Mouse (Mus musculus) lung, postnatal 0 days (tissue): ENCODE results near the gene Wrnip1. TPM values are rescaled to one million over a fixed set of nuclear protein-coding genes. Genes with fewer than 3 reads are reported as not detected.

Experiments
- ATAC-seq: fragments of 200-750 bp; cut with Nextera tagmentation; 2 replicates; pipeline ENCODE4 v1.8.0; 2017; ENCODE audit warnings: moderate library complexity
- DNase-seq: peaks from one replicate; pipeline ENCODE4 v3.0.0-alpha.2; 2016; ENCODE audit warnings: low spot score
- H3K27ac ChIP-seq: fragments of 300-500 bp; sonication (generic); 2 replicates; pipeline ENCODE4 v1.5.1; 2014; ENCODE audit warnings: antibody characterized with exemption, mild to moderate bottlenecking, low read length, mixed read lengths
- H3K27me3 ChIP-seq: fragments of 300-500 bp; sonication (generic); replicated peaks from 2 replicates; pipeline ENCODE4 v1.6.1; 2014; ENCODE audit warnings: low read length, mixed read lengths; ENCODE audit not compliant: insufficient read depth
- H3K36me3 ChIP-seq: fragments of 300-500 bp; sonication (generic); 2 replicates; pipeline ENCODE4 v1.6.1; 2014; ENCODE audit warnings: low read length, mixed read lengths; ENCODE audit not compliant: insufficient read depth
- H3K4me1 ChIP-seq: fragments of 300-500 bp; sonication (generic); 2 replicates; pipeline ENCODE4 v1.6.1; 2014; ENCODE audit warnings: antibody characterized with exemption, low read depth, low read length, mixed read lengths; ENCODE audit not compliant: insufficient read depth
- H3K4me2 ChIP-seq: fragments of 300-500 bp; sonication (generic); replicated peaks from 2 replicates; pipeline ENCODE4 v1.6.1; 2014; ENCODE audit warnings: low read depth, mild to moderate bottlenecking, low read length, moderate library complexity, mixed read lengths
- H3K4me3 ChIP-seq: fragments of 300-500 bp; sonication (generic); 2 replicates; pipeline ENCODE4 v1.5.1; 2014; ENCODE audit warnings: low read depth, low read length
- H3K9ac ChIP-seq: fragments of 300-500 bp; sonication (generic); replicated peaks from 2 replicates; pipeline ENCODE4 v1.6.1; 2014; ENCODE audit warnings: low read depth, mild to moderate bottlenecking
- H3K9me3 ChIP-seq: fragments of 300-500 bp; sonication (generic); 2 replicates; pipeline ENCODE4 v1.6.1; 2016; ENCODE audit warnings: low read length, mixed read lengths
- CTCF ChIP-seq: IDR thresholded peaks from 2 replicates; pipeline ENCODE4 v1.5.1; 2016; ENCODE audit warnings: antibody characterized with exemption, mild to moderate bottlenecking
- EP300 ChIP-seq: IDR thresholded peaks from 2 replicates; pipeline ENCODE4 v1.6.1; 2016; ENCODE audit warnings: antibody characterized with exemption, mild to moderate bottlenecking, control low read depth
- WGBS: fragments of 180-500 bp; shearing (Covaris S2); extraction: QIAGEN DNeasy Blood & Tissue Kit; methylation state at CpG from one replicate; pipeline ENCODE4 v1.1.7; 2014; 5-methylcytosine and 5-hydroxymethylcytosine counted together
- polyA plus RNA-seq: library from polyadenylated mRNA; unstranded; fragments of >200 nt; fragmentation: Nextera tagmentation; extraction: Ambion mirVana; gene quantifications from 2 replicates; pipeline ENCODE4 v1.2.1, GENCODE M21; 2015

The Wrnip1 gene
- 16.3 and 18.9 TPM in 2 replicates for polyA plus RNA-seq

DNA sequence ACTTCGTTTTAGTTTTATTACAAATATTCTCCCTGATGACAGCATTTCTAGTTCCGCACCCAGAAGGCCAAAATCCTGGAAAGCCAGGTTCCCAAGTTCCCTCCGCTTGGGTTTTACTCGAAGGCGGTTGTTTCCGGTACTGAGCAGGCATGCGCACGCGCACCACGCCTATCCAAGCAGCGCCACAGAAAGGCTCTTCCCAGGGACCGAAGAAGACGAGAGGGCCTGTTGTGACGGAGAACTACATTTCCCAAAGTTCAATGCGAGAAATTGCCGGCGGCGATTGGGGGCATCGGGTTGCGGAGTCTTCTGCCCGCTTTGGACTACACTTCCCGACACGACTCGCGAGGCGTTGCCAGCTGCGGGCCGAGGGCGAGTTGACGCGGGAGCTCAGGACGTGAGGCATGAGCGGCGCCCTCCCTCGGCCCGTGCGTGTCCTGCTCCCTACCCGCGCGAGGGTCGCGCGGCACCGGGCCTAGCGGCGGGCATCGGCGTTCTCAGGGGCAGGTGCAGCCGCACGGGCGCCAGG, at the start of gene Wrnip1:
Wrnip1 (plus strand) TSS at position 346 of the 529 bp plus-strand sequence.
- under 1% methylated on average over 50 of the region's 51 CpGs for WGBS
- Histone ChIP-seq H3K27ac (peak within 1 kb of the TSS; percentile 73), H3K4me3 (peak within 1 kb of the TSS; percentile 82), H3K9me3 (no peaks in the 10 kb centered on the region), H3K4me2 (peak within 1 kb of the TSS; percentile 94), H3K4me1 (0 out of 2 replicates have a peak, but pooled peaks cover 4% of the 10 kb centered on the region), H3K27me3 (no peaks in the 10 kb centered on the region), H3K36me3 (peaks cover 7% of the 10 kb centered on the region; the same call in 1 of the 2 replicates), H3K9ac (peak within 1 kb of the TSS; percentile 69)
- peak; percentile 100 for DNase-seq
- TF ChIP-seq EP300 (no peak), CTCF (peak; percentile 73)
- peak; percentile 97 for ATAC-seq

DNA sequence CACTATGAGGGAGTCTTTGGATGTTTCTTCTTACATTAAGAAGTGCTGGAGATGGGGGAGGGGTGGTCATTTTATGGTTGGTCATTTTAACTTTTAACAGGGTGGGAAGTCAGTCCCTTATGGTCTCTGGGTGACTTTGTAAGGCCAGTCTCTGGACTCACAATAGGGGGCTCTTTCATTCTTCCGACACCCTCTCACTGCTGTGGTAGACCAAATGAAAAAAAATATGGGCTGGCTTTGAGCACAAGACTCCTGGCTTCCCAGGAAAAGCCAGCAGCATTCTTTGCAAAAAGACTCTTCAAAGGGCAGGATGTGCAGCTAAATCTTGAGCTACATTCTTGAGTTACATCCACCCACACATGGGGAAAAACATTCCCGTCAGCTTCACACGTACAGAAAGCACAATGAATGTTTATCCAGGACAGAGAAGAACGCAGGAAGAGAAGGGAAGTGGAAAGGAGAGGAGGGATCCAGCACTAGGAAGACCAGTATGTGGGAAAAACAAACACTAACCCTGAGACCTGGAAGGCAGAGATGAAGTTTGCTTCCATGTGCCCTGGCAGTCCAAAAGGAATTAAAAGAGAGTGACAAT, 49.7 kb upstream of the Wrnip1 start:
- no peak overlapping the region for H3K27ac ChIP-seq
- WGBS, result 9% methylated on average over 4 of the region's 4 CpGs
- H3K9ac ChIP-seq, result no peak overlapping the region
- no peaks in the 10 kb centered on the region for H3K27me3 ChIP-seq
- no peak overlapping the region for H3K4me2 ChIP-seq
- H3K4me3 ChIP-seq, result no peak overlapping the region
- no peaks in the 10 kb centered on the region for H3K4me1 ChIP-seq
- no peak for DNase-seq
- TF ChIP-seq CTCF (no peak), EP300 (no peak)
- H3K36me3 ChIP-seq, result no peaks in the 10 kb centered on the region
- no peaks in the 10 kb centered on the region for H3K9me3 ChIP-seq
- no peak for ATAC-seq

DNA sequence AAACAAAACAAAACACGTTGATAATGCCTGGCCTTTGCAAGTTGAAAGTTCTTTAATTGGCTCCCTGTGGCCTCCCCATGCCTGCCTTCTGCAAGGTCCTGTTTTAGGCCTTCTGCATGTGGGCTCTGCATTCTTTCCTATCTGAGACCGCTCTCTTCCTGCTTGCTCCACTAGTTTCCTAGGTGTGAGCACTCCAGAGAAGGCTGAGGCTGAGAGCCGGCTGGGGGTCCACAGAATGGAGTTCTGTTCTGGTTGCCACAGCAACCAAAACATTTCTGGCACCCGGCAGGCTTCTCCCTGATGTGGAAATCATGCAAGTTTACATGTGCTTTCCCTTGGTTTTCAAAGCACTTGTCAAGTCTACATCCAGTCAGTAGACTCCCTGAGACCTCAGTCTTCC, 42.8 kb upstream of the Wrnip1 start:
- TF ChIP-seq EP300 (no peak), CTCF (no peak)
- no peak for ATAC-seq
- DNase-seq, result no peak
- Histone ChIP-seq H3K9ac (no peak overlapping the region), H3K27me3 (no peaks in the 10 kb centered on the region), H3K4me2 (no peak overlapping the region), H3K36me3 (no peaks in the 10 kb centered on the region), H3K4me1 (no peaks in the 10 kb centered on the region), H3K4me3 (no peak overlapping the region), H3K27ac (no peak overlapping the region), H3K9me3 (no peaks in the 10 kb centered on the region)
- 20% methylated on average over 4 of the region's 4 CpGs for WGBS

DNA sequence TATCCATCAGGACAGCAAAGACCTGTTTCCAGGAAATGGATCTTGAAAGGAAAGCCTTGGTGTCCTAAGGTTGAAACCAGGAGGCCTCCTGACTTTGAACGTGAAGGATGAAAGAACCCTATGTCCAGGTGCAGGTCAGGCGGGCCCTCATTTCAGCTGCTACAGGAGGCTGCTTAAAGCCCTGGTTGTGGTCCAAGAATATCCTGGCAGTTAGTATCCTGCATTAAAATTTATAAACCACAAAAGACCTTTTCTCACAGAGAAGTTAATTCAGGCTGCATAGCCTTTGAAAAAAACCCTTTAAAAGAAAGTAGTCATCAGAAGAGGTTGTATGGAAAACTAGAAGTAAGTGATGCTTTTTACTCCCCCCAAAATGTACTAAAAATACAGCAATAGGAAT, 41.0 kb upstream of the Wrnip1 start:
- H3K4me1 ChIP-seq, result no peaks in the 10 kb centered on the region
- DNase-seq, result no peak
- WGBS, result 78% methylated on average over 2 of the region's 2 CpGs
- H3K4me3 ChIP-seq, result no peak overlapping the region
- H3K27ac ChIP-seq, result no peak overlapping the region
- no peak for TF ChIP-seq CTCF
- no peak for TF ChIP-seq EP300
- ATAC-seq, result no peak
- H3K9me3 ChIP-seq, result no peaks in the 10 kb centered on the region
- H3K36me3 ChIP-seq, result no peaks in the 10 kb centered on the region
- H3K27me3 ChIP-seq, result no peaks in the 10 kb centered on the region
- no peak overlapping the region for H3K9ac ChIP-seq
- no peak overlapping the region for H3K4me2 ChIP-seq

DNA sequence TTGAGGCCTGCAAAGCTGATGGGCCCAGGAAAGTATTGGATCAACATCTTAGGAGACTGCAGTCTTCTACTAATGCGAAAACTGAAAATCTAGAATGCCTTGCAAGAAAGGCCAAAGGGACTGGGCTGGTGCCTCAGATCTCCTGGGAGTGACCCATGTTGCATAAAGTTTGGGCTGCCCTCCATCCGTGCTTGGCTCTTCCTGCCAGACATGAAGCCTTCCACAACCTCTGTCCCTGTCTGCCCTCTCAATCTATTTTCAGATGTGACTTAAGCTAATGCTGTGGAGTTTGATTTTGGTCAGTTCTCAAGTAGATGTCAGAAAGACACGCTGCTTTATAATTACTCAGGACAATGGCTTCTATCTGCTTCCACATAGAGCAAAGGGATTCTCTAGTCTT, 38.7 kb upstream of the Wrnip1 start:
- Histone ChIP-seq H3K4me1 (no peaks in the 10 kb centered on the region), H3K36me3 (no peaks in the 10 kb centered on the region), H3K27me3 (no peaks in the 10 kb centered on the region), H3K27ac (no peak overlapping the region), H3K9ac (no peak overlapping the region), H3K4me3 (no peak overlapping the region), H3K4me2 (no peak overlapping the region), H3K9me3 (no peaks in the 10 kb centered on the region)
- ATAC-seq (no peak), DNase-seq (no peak)
- TF ChIP-seq CTCF (no peak), EP300 (no peak)
- 74% methylated on average over 3 of the region's 3 CpGs for WGBS

DNA sequence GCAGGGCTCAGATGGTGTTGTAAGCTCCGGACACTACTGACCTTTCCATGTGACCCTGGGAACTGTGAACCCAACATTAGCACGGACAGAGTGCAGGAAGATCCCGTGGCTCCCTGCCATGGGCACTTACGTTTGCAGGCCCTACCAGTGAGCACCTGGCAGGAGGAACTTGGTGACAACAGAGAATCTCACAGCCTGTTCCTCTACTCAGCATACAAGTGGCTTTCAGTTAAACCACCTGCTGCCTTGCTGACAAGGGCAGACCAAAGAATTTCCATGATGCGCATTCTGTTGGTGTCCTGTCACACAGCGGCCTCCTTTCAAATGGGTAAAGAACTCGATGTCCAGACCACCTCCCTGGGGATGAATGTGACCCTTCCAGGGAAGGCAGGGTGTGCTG, 37.4 kb upstream of the Wrnip1 start:
- Histone ChIP-seq H3K27me3 (no peaks in the 10 kb centered on the region), H3K4me2 (no peak overlapping the region), H3K4me1 (no peaks in the 10 kb centered on the region), H3K4me3 (no peak overlapping the region), H3K9me3 (no peaks in the 10 kb centered on the region), H3K27ac (no peak overlapping the region), H3K36me3 (no peaks in the 10 kb centered on the region), H3K9ac (no peak overlapping the region)
- no peak for TF ChIP-seq CTCF
- TF ChIP-seq EP300, result no peak
- ATAC-seq (peak; percentile 17; the same call in 1 of the 2 replicates), DNase-seq (no peak)
- WGBS, result 29% methylated on average over 7 of the region's 7 CpGs
